Mouse (Mus musculus) lung, adult 2 months (tissue): ENCODE data around the gene Prdx3. TPM values are rescaled to one million over a fixed set of nuclear protein-coding genes. Genes with fewer than 3 reads are reported as not detected.

Source experiments
- DNase-seq: peaks from one replicate; pipeline ENCODE4 v3.0.0; 2022
- H3K4me1 ChIP-seq: fragments of 200-500 bp; 2 replicates; pipeline ENCODE4 v1.6.1; 2011; ENCODE audit warnings: low read length; ENCODE audit not compliant: control insufficient read depth, insufficient read depth
- H3K4me3 ChIP-seq: fragments of 200-500 bp; replicated peaks from 2 replicates; pipeline ENCODE3; 2011; ENCODE audit warnings: low read depth, mild to moderate bottlenecking, control low read depth, low read length; ENCODE audit errors: extremely low read depth
- CTCF ChIP-seq: fragments of 200-500 bp; IDR thresholded peaks from 2 replicates; pipeline ENCODE4 v1.5.1; 2011; ENCODE audit warnings: mild to moderate bottlenecking, low read length, control low read depth; ENCODE audit not compliant: insufficient read depth
- POLR2A ChIP-seq: fragments of 200-500 bp; IDR thresholded peaks from 2 replicates; pipeline ENCODE4 v1.6.1; 2011; ENCODE audit warnings: low read depth, mild to moderate bottlenecking, control low read depth, low read length, borderline replicate concordance; ENCODE audit errors: extremely low read depth
- WGBS: fragments of 180-500 bp; shearing (Covaris S2); methylation state at CpG from one replicate; pipeline ENCODE4 v1.1.7; 2018; 5-methylcytosine and 5-hydroxymethylcytosine counted together
- polyA plus RNA-seq: library from polyadenylated mRNA; depleted of rRNA; stranded (reverse); fragments of >200 nt; gene quantifications from 2 replicates; pipeline ENCODE4 v1.2.3, GENCODE M21; 2012; rRNA removed

Prdx3 gene
- 57.1 and 83.3 TPM in 2 replicates for polyA plus RNA-seq

- peak; percentile 99 for DNase-seq
- H3K4me1 ChIP-seq: peaks cover 3% of the 10 kb centered on the region; the same call in 1 of the 2 replicates
- TF ChIP-seq POLR2A: peak; percentile 96
- 0 out of 2 replicates have a peak, but pooled peaks have one; percentile 0 for TF ChIP-seq CTCF
- WGBS: under 1% methylated on average over 28 of the region's 28 CpGs
- peak within 1 kb of the TSS; percentile 68 for H3K4me3 ChIP-seq
Observed at GRCm38 (mm10) chr19:60874064-60874694, at the start of gene Prdx3. Gene Prdx3 (minus strand): TSS chr19:60874556.

GRCm38 (mm10) chr19:60916869-60917570 is 42.7 kb upstream of the Prdx3 start:
- 83% methylated on average over 6 of the region's 6 CpGs for WGBS
- TF ChIP-seq CTCF: no peak
- no peak for TF ChIP-seq POLR2A
- Histone ChIP-seq H3K4me3 (no peak overlapping the region), H3K4me1 (peaks cover 13% of the 10 kb centered on the region)
- DNase-seq: no peak

- WGBS: 77% methylated on average over 3 of the region's 3 CpGs
Observed at GRCm38 (mm10) chr19:60915862-60916261, 41.5 kb upstream of the Prdx3 start.

GRCm38 (mm10) chr19:60915236-60915635 is 40.9 kb upstream of the Prdx3 start:
- Histone ChIP-seq H3K4me3 (no peak overlapping the region), H3K4me1 (peaks cover 13% of the 10 kb centered on the region)
- WGBS: 16% methylated on average over 4 of the region's 4 CpGs
- DNase-seq: no peak
- TF ChIP-seq CTCF: no peak
- no peak for TF ChIP-seq POLR2A

More at GRCm38 (mm10) chr19:60915862-60916261, 41.5 kb upstream of the Prdx3 start:
- no peak for DNase-seq
- Histone ChIP-seq H3K4me1 (peaks cover 13% of the 10 kb centered on the region), H3K4me3 (no peak overlapping the region)
- TF ChIP-seq CTCF: no peak
- TF ChIP-seq POLR2A: no peak

- H3K4me3 ChIP-seq: no peak overlapping the region
- WGBS: 40% methylated on average over 2 of the region's 2 CpGs
- no peak for TF ChIP-seq CTCF
- no peak for TF ChIP-seq POLR2A
- DNase-seq: no peak
- H3K4me1 ChIP-seq: peaks cover 8% of the 10 kb centered on the region
Observed at GRCm38 (mm10) chr19:60911653-60912052, 37.3 kb upstream of the Prdx3 start.

- H3K4me3 ChIP-seq: no peak overlapping the region
- peaks cover 3% of the 10 kb centered on the region for H3K4me1 ChIP-seq
- DNase-seq: no peak
- TF ChIP-seq POLR2A (no peak), CTCF (no peak)
Observed at GRCm38 (mm10) chr19:60910304-60910703, 35.9 kb upstream of the Prdx3 start.

GRCm38 (mm10) chr19:60905477-60905876 is 31.1 kb upstream of the Prdx3 start:
- TF ChIP-seq POLR2A: no peak
- no peak for TF ChIP-seq CTCF
- peaks cover 10% of the 10 kb centered on the region for H3K4me1 ChIP-seq
- WGBS: 93% methylated on average over 5 of the region's 5 CpGs
- no peak for DNase-seq
- H3K4me3 ChIP-seq: no peak overlapping the region

GRCm38 (mm10) chr19:60903971-60904370 is 29.6 kb upstream of the Prdx3 start:
- TF ChIP-seq CTCF (no peak), POLR2A (no peak)
- Histone ChIP-seq H3K4me3 (no peak overlapping the region), H3K4me1 (peaks cover 10% of the 10 kb centered on the region)
- no peak for DNase-seq
- 100% methylated on average over 1 of the region's 1 CpGs for WGBS

- Histone ChIP-seq H3K4me1 (peaks cover 10% of the 10 kb centered on the region), H3K4me3 (no peak overlapping the region)
- 48% methylated on average over 1 of the region's 1 CpGs for WGBS
- DNase-seq: no peak
- TF ChIP-seq CTCF (no peak), POLR2A (no peak)
Observed at GRCm38 (mm10) chr19:60903139-60903538, 28.8 kb upstream of the Prdx3 start.
